Mouse (Mus musculus) cerebellum, adult 2 months (tissue): ENCODE data around the gene Efcab14. TPM values are rescaled to one million over a fixed set of nuclear protein-coding genes. Genes with fewer than 3 reads are reported as not detected.

Experiments used
- DNase-seq, 2 experiments: peaks; one replicate each; pipeline ENCODE4 v3.0.0; 2021
- H3K27ac ChIP-seq: fragments of 200-500 bp; 2 replicates; pipeline ENCODE4 v1.5.1; 2012; ENCODE audit warnings: low read length, control low read depth, inconsistent platforms; ENCODE audit not compliant: insufficient read depth
- H3K27me3 ChIP-seq: fragments of 200-500 bp; 2 replicates; pipeline ENCODE4 v1.6.1; 2012; ENCODE audit warnings: inconsistent platforms, mild to moderate bottlenecking, low read length, moderate library complexity; ENCODE audit not compliant: control insufficient read depth, insufficient read depth
- H3K4me1 ChIP-seq: fragments of 200-500 bp; 2 replicates; pipeline ENCODE4 v1.6.1; 2011; ENCODE audit warnings: low read length; ENCODE audit not compliant: control insufficient read depth, insufficient read depth
- H3K4me3 ChIP-seq: fragments of 200-500 bp; replicated peaks from 2 replicates; pipeline ENCODE3; 2011; ENCODE audit warnings: mild to moderate bottlenecking, low read depth, low read length, control low read depth; ENCODE audit not compliant: insufficient read depth
- CTCF ChIP-seq: fragments of 200-500 bp; IDR thresholded peaks from 2 replicates; pipeline ENCODE4 v1.5.1; 2011; ENCODE audit warnings: low read depth, mild to moderate bottlenecking, control low read depth, low read length, moderate library complexity, borderline replicate concordance; ENCODE audit not compliant: insufficient read depth
- POLR2A ChIP-seq: fragments of 200-500 bp; IDR thresholded peaks from 2 replicates; pipeline ENCODE4 v1.6.1; 2011; ENCODE audit warnings: low read length, control low read depth, borderline replicate concordance; ENCODE audit not compliant: insufficient read depth
- WGBS: fragments of 180-500 bp; shearing (Covaris S2); methylation state at CpG from one replicate; pipeline ENCODE4 v1.1.7; 2018; 5-methylcytosine and 5-hydroxymethylcytosine counted together
- polyA plus RNA-seq: library from polyadenylated mRNA; depleted of rRNA; stranded (reverse); fragments of >200 nt; gene quantifications from 2 replicates; pipeline ENCODE4 v1.2.3, GENCODE M21; 2012; rRNA removed

Efcab14 gene
- polyA plus RNA-seq, 1 experiment: 52.5 TPM

DNA sequence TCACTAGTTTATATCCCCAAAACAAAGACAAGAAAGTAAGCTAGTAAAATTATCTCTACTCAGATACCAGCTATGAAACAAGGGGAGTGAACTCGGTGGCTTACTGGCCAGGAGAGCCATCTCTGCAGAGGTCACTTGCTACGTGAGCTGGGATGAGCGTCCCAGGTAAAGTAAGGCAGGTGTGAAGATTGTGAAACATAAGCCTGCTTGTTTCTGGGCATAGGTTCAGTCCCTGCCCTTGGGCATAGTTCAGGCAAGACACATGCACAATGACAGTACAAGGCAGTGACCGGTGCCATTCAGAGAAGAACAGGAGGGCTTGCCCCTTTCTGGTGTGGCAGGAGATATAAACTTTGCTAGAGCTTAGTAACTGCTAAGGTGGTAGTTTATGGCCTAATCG is 78.1 kb downstream of the Efcab14 start:
- Histone ChIP-seq H3K4me3 (no peak overlapping the region), H3K27me3 (no peaks in the 10 kb centered on the region), H3K27ac (no peak overlapping the region), H3K4me1 (no peaks in the 10 kb centered on the region)
- TF ChIP-seq POLR2A (no peak), CTCF (no peak)
- DNase-seq: no peak
- WGBS: 94% methylated on average over 5 of the region's 5 CpGs

DNA sequence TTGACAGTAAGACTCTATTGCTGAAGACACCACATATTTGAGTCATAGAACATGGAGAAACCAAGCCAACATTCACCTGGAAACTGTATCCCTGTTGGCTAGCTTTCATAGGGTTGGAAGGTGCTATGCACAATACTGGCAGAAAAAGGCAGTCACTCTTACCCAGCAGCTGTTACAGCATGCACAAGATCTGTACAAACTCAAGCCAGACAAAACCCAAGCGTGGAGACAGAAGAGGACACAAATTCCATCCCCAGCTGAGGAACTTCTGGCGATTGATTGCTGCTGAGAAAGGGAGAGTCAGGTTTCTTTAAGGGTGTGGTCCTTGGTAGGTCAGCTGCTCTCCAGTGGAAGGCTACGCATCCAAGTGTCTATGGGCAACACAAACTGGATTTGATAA is 82.7 kb downstream of the Efcab14 start:
- no peaks in the 10 kb centered on the region for H3K4me1 ChIP-seq
- WGBS: 77% methylated on average over 3 of the region's 3 CpGs
- no peaks in the 10 kb centered on the region for H3K27me3 ChIP-seq
- no peak overlapping the region for H3K27ac ChIP-seq
- H3K4me3 ChIP-seq: no peak overlapping the region
- no peak for TF ChIP-seq CTCF
- TF ChIP-seq POLR2A: no peak
- DNase-seq: no peak

DNA sequence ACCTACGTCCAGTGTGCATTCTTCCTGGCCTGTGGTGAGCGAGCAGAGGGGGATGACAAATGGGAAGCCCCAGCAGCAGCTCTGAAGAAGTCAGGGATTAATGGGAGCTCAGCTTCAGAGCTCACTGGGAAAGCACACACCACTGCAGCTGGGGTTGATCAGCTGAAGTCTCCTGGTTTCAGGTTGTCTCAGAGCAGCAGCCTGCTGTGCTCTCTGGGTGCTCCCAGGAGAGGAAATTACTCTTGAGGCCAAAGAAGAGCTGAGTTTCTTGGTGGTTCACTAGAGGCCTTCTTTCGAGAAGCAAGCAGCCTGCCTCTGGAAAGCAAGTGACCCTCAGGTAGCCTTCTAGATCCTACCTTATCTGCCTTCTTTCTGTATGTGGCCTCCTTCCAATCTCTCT is 83.4 kb downstream of the Efcab14 start:
- Histone ChIP-seq H3K4me1 (no peaks in the 10 kb centered on the region), H3K27ac (no peak overlapping the region), H3K27me3 (no peaks in the 10 kb centered on the region), H3K4me3 (no peak overlapping the region)
- TF ChIP-seq CTCF (no peak), POLR2A (no peak)
- DNase-seq: no peak
- 84% methylated on average over 3 of the region's 3 CpGs for WGBS

DNA sequence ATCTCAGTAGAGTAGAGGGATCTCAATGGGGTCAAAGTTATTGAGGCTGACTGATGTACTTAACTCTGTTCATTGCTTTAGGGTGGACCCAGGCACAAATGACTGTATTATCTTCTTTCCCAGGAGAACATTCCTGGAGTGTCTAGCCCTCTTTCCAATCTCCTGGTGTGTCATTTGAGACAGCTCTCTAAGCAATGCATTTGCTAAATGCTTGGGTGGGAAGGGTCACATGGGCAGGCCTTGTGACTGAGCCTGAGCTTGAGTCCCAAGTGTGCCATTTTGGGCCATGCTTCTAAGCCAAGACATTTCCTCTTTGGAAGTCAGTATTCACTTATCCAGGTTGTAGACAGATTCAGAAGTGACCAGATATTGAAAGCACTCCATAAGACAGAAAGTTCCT is 83.9 kb downstream of the Efcab14 start:
- Histone ChIP-seq H3K27ac (no peak overlapping the region), H3K27me3 (no peaks in the 10 kb centered on the region), H3K4me1 (no peaks in the 10 kb centered on the region), H3K4me3 (no peak overlapping the region)
- peak in 1 of 2 experiments; percentile 0 for DNase-seq
- no peak for TF ChIP-seq CTCF
- TF ChIP-seq POLR2A: no peak

DNA sequence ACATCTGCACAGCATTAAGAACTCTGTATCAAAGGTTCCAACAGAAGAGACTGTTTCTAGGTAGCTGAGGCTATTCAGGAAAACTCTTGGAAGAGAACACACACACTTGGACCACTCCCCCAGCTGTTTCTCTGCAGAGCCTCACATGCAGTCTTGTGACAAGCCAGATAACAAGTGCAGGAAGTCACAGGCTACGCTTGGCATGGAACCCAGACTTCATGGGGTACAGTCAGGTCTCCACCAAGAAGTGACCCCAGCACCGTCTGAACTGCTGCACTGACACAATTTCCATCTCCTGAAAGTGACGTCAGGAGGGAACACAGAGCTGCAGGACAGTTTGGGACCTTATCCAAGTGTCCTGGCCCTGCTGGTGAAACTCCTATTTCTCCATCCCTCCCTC is 84.4 kb downstream of the Efcab14 start:
- no peak for DNase-seq
- no peak overlapping the region for H3K27ac ChIP-seq
- no peak overlapping the region for H3K4me3 ChIP-seq
- H3K27me3 ChIP-seq: no peaks in the 10 kb centered on the region
- TF ChIP-seq POLR2A: no peak
- TF ChIP-seq CTCF: no peak
- no peaks in the 10 kb centered on the region for H3K4me1 ChIP-seq
- 38% methylated on average over 3 of the region's 3 CpGs for WGBS

DNA sequence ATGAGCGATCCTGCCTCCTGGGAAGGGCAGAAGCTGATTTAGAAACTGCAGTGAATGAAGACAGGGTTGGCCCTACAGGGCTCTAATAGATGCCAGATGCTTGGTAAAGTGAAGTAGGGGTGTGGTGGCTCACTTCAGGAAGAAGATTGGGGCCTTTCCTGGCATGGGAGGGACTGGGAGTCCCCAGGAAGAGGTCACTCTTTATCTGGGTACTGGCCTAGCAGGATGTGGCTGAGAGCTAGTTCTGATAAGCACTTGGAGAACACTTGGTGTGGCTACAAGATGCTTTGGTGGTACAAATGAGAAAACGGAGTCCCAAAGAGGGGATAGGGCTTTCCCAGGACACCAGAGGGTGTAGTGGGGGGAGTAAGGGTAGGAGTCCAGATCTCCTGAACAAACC is 86.6 kb downstream of the Efcab14 start:
- no peaks in the 10 kb centered on the region for H3K4me1 ChIP-seq
- WGBS: 66% methylated on average over 2 of the region's 2 CpGs
- H3K27ac ChIP-seq: no peak overlapping the region
- no peaks in the 10 kb centered on the region for H3K27me3 ChIP-seq
- no peak for DNase-seq
- no peak overlapping the region for H3K4me3 ChIP-seq
- TF ChIP-seq POLR2A (no peak), CTCF (no peak)

DNA sequence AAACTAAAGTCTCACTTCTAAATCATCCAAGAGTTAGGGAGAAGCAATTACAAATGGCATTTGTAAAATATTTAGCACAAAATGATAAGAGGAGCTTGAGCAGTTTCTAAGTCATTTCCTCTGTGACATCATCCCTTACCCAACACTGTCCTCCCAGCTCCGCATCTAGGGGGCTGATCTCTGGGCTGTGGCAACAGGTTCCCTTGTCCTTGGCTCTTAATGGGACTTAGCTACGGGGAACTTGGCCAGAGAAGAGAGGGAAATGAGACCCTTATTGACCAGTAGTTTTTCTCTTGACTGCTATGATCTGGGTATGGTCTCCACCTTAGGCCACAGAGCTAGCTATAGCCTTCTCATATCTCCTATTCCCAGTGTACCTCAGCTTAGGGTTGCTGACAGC is 87.7 kb downstream of the Efcab14 start:
- no peak for TF ChIP-seq CTCF
- TF ChIP-seq POLR2A: no peak
- 87% methylated on average over 2 of the region's 2 CpGs for WGBS
- no peak for DNase-seq
- H3K27ac ChIP-seq: no peak overlapping the region
- no peaks in the 10 kb centered on the region for H3K4me1 ChIP-seq
- no peak overlapping the region for H3K4me3 ChIP-seq
- no peaks in the 10 kb centered on the region for H3K27me3 ChIP-seq

Other genes starting within 250 kb of the Efcab14 start
- gene Cyp4a14, start 241.6 kb upstream of the Efcab14 start, polyA plus RNA-seq: not detected in 2 replicates
- gene Cyp4a10, start 219.5 kb upstream of the Efcab14 start, polyA plus RNA-seq: not detected in 2 replicates
- gene Cyp4a31, start 174.1 kb upstream of the Efcab14 start, polyA plus RNA-seq: not detected in 2 replicates
- not detected in 2 replicates for gene Cyp4a32, start 136.8 kb upstream of the Efcab14 start, polyA plus RNA-seq
- gene Cyp4b1, start 90.0 kb upstream of the Efcab14 start, polyA plus RNA-seq: 0.11 and 0.27 TPM in 2 replicates
- gene Tex38, start 43.3 kb downstream of the Efcab14 start, polyA plus RNA-seq: 0.43 TPM in 2 replicates
- 71.2 and 81.2 TPM in 2 replicates for gene Atpaf1, start 47.1 kb downstream of the Efcab14 start, polyA plus RNA-seq
- gene Mob3c, start 90.3 kb downstream of the Efcab14 start, polyA plus RNA-seq: 9.4 and 11.1 TPM in 2 replicates
- gene Mknk1, start 101.5 kb downstream of the Efcab14 start, polyA plus RNA-seq: 58.3 and 60.0 TPM in 2 replicates
- gene Kncn, start 146.7 kb downstream of the Efcab14 start, polyA plus RNA-seq: 0.08 and 0.14 TPM in 2 replicates
- gene 6430628N08Rik, start 152.9 kb downstream of the Efcab14 start, polyA plus RNA-seq: 0.08 and 0.23 TPM in 2 replicates
- 1.3 TPM in 2 replicates for gene Dmbx1, start 202.2 kb downstream of the Efcab14 start, polyA plus RNA-seq